In the genomic region with DNA sequence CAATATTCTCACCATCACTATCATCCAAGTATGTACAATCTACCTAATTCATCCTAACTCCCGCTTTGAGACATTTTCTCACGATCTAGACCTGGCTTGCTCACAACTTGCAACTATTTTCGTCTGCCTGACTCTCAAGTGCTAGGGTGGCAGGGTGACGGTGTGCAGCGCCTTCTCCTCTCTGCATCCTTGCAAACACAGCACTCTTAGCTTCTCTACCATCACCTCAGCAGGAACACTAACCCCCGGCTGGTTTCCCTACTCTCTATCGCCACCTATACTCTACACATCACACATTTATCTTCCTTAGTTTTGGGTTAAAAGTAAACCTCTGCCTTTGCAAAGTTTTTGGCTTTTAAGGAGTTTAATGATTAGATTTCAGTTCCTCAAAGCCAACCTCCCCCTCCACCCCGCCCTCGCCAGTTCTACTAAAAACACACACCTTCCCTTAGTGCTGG, we compare ENCODE assay signal across 8 mouse cellular contexts.
DNase-seq lines count a peak whose midpoint lies in the region; ATAC-seq lines count a peak whose summit lies in the region.

No protein-coding gene starts in this region.

- peak; percentile 49 to 67; a peak in 3 of 4 replicates for ATAC-seq in hematopoietic stem cell, adult 5-6 weeks (replicated peaks in 1 of 2; ENCODE audit: insufficient read depth in 1 of 2, low FRiP score in 2 of 2, low TSS enrichment in 1 of 2, low read depth in 1 of 2, poor library complexity in 2 of 2, severe bottlenecking in 2 of 2)

- WGBS in forebrain, embryonic 10.5 days: 26% methylated on average over 9 of the region's 9 CpGs

- peaks cover 6% of the 10 kb centered on the region; the same call in 1 of the 2 replicates for H3K9me3 ChIP-seq in forebrain, embryonic 10.5 days

- 0 out of 2 replicates have a peak overlapping the region, but pooled peaks have one; percentile 64 for H3K27ac ChIP-seq in forebrain, embryonic 10.5 days

- H3K27me3 ChIP-seq in forebrain, embryonic 10.5 days (ENCODE audit: poor library complexity, severe bottlenecking): no peaks in the 10 kb centered on the region

- H3K4me1 ChIP-seq in forebrain, embryonic 10.5 days: peaks cover 33% of the 10 kb centered on the region

- DNase-seq in adrenal gland, adult (ENCODE audit: inconsistent age in 2 of 2, low spot score in 1 of 2): peak; percentile 40 to 87
- DNase-seq in adrenal gland, postnatal 4 days (ENCODE audit: low spot score in 2 of 2): no peak
- peak; percentile 86 for DNase-seq in brain, adult 2 months (ENCODE audit: low read depth, low spot score)
- DNase-seq in forebrain, embryonic 10.5 days (ENCODE audit: extremely low spot score, low spot score): peak; percentile 44
- peak; percentile 37 to 49 for DNase-seq in layer of hippocampus, postnatal 10 days (ENCODE audit: low spot score in 2 of 2)
- DNase-seq in lung, postnatal 36 days: peak; percentile 70
- peak; percentile 41 for DNase-seq in skeletal muscle tissue, adult 2 months (ENCODE audit: low read depth, low spot score)

- H3K4me3 ChIP-seq in forebrain, embryonic 10.5 days: no peak overlapping the region

- H3K36me3 ChIP-seq in forebrain, embryonic 10.5 days (replicated peaks): peaks cover 27% of the 10 kb centered on the region

Comparison
In these comparisons a context has a peak if more than half of its experiments do, and no peak if none do; other contexts are left out.
1. DNase-seq: peak in adrenal gland, adult (2 of 2), brain, adult 2 months (single experiment), forebrain, embryonic 10.5 days (single experiment), layer of hippocampus, postnatal 10 days (2 of 2), lung, postnatal 36 days (single experiment) and skeletal muscle tissue, adult 2 months (single experiment); none in adrenal gland, postnatal 4 days (0 of 2).